Mouse (Mus musculus) intestine, postnatal 0 days (tissue): ENCODE measurements at regions not wholly inside any gene's neighbourhood (a gene's known extent, or its start where the extent isn't known, plus 50 kb on each side); places are given as distances from the start of the nearest gene placed in this dataset.

Experiments used
- ATAC-seq: fragments of 200-750 bp; cut with Nextera tagmentation; 2 replicates; pipeline ENCODE4 v1.8.0; 2017; ENCODE audit warnings: mild to moderate bottlenecking, moderate TSS enrichment, moderate library complexity
- H3K27ac ChIP-seq: fragments of 300-500 bp; sonication (generic); 2 replicates; pipeline ENCODE4 v1.5.1; 2014; ENCODE audit warnings: mild to moderate bottlenecking, low read depth, low read length, moderate library complexity
- H3K27me3 ChIP-seq: fragments of 300-500 bp; sonication (generic); replicated peaks from 2 replicates; pipeline ENCODE4 v1.6.1; 2014; ENCODE audit warnings: low read length, mixed read lengths; ENCODE audit not compliant: control insufficient read depth, insufficient read depth
- H3K36me3 ChIP-seq: fragments of 300-500 bp; sonication (generic); 2 replicates; pipeline ENCODE4 v1.6.1; 2014; ENCODE audit warnings: mild to moderate bottlenecking, moderate library complexity; ENCODE audit not compliant: control insufficient read depth, insufficient read depth
- H3K4me1 ChIP-seq: fragments of 300-500 bp; sonication (generic); replicated peaks from 2 replicates; pipeline ENCODE4 v1.6.1; 2014; ENCODE audit warnings: antibody characterized with exemption, low read length, mixed read lengths; ENCODE audit not compliant: control insufficient read depth, insufficient read depth
- H3K4me2 ChIP-seq: fragments of 300-500 bp; sonication (generic); replicated peaks from 2 replicates; pipeline ENCODE4 v1.6.1; 2014; ENCODE audit warnings: low read depth, mild to moderate bottlenecking, moderate library complexity
- H3K4me3 ChIP-seq: fragments of 300-500 bp; sonication (generic); 2 replicates; pipeline ENCODE4 v1.5.1; 2014; ENCODE audit warnings: low read depth, low read length
- H3K9ac ChIP-seq: fragments of 300-500 bp; sonication (generic); 2 replicates; pipeline ENCODE4 v1.6.1; 2014; ENCODE audit warnings: mild to moderate bottlenecking, low read depth, low read length
- H3K9me3 ChIP-seq: fragments of 300-500 bp; sonication (generic); 2 replicates; pipeline ENCODE4 v1.6.1; 2016; ENCODE audit warnings: mixed run types; ENCODE audit not compliant: control insufficient read depth
- CTCF ChIP-seq: sonication (generic); IDR thresholded peaks from 2 replicates; pipeline ENCODE4 v1.5.1; 2016; ENCODE audit warnings: low read depth, mild to moderate bottlenecking, control low read depth, antibody characterized with exemption, moderate library complexity
- WGBS: fragments of 180-500 bp; shearing (Covaris S2); extraction: QIAGEN DNeasy Blood & Tissue Kit; methylation state at CpG from one replicate; pipeline ENCODE4 v1.1.7; 2014; 5-methylcytosine and 5-hydroxymethylcytosine counted together

DNA sequence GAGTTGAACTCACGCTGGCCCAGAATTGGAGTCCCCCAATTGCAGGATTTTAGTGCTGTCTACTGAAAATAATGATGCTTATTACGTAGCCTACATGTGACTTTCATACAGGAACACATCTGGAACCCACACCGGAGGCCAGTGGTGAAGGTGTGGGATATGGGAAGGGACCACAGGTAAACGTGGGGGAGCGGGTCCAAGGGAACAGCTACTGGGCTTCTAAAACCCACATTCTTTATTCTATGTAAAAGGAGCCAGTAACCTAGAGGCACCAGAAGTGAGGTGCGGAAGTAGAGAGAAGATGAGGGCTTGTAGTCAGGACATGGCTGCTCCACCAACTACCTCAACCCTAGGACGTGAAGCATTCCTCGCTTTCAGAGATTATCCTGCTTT is 76.9 kb upstream of the Map1b start:
- Histone ChIP-seq H3K9me3 (no peaks in the 10 kb centered on the region), H3K9ac (no peak overlapping the region), H3K36me3 (no peaks in the 10 kb centered on the region), H3K4me3 (no peak overlapping the region), H3K27ac (no peak overlapping the region), H3K4me1 (no peaks in the 10 kb centered on the region), H3K27me3 (no peaks in the 10 kb centered on the region), H3K4me2 (no peak overlapping the region)
- WGBS, result 67% methylated on average over 8 of the region's 8 CpGs
- no peak for ATAC-seq
- no peak for TF ChIP-seq CTCF

GRCm38 (mm10) chr13:99592596-99593242 is 76.4 kb upstream of the Map1b start:
- no peak for ATAC-seq
- no peak for TF ChIP-seq CTCF
- Histone ChIP-seq H3K27me3 (no peaks in the 10 kb centered on the region), H3K9ac (no peak overlapping the region), H3K4me3 (no peak overlapping the region), H3K36me3 (no peaks in the 10 kb centered on the region), H3K4me2 (0 out of 2 replicates have a peak overlapping the region, but pooled peaks have one; percentile 6), H3K27ac (no peak overlapping the region), H3K4me1 (no peaks in the 10 kb centered on the region), H3K9me3 (no peaks in the 10 kb centered on the region)
- 12% methylated on average over 15 of the region's 15 CpGs for WGBS

DNA sequence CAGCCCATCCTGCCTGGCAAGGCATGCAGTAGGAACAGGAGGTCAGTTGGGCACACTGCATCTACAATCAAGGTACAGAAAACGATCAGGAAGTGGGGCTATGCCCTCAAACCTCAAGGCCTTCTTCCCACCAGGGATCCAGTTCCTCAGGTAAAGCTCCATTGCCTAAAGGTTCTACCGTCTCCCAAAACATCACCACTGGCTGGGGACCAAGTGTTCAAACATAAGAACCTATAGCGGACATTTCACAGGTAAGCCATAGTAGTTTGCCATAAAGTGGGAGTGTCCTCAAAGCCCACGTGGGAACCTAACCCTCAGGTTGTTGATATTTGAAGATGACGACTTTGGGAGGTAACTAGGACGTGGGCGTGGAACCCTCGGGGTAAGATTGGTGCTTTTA is 72.3 kb upstream of the Map1b start:
- ATAC-seq, result no peak
- no peak overlapping the region for H3K4me3 ChIP-seq
- no peaks in the 10 kb centered on the region for H3K4me1 ChIP-seq
- H3K4me2 ChIP-seq, result no peak overlapping the region
- no peak overlapping the region for H3K27ac ChIP-seq
- no peaks in the 10 kb centered on the region for H3K36me3 ChIP-seq
- TF ChIP-seq CTCF, result no peak
- H3K27me3 ChIP-seq, result no peaks in the 10 kb centered on the region
- H3K9me3 ChIP-seq, result no peaks in the 10 kb centered on the region
- H3K9ac ChIP-seq, result no peak overlapping the region
- WGBS, result 78% methylated on average over 8 of the region's 8 CpGs

- no peak overlapping the region for H3K4me2 ChIP-seq
- no peak for TF ChIP-seq CTCF
- no peak overlapping the region for H3K27ac ChIP-seq
- H3K4me3 ChIP-seq, result no peak overlapping the region
- no peak overlapping the region for H3K9ac ChIP-seq
- WGBS, result 56% methylated on average over 3 of the region's 3 CpGs
- no peaks in the 10 kb centered on the region for H3K4me1 ChIP-seq
- H3K27me3 ChIP-seq, result no peaks in the 10 kb centered on the region
- H3K36me3 ChIP-seq, result no peaks in the 10 kb centered on the region
- no peak for ATAC-seq
- no peaks in the 10 kb centered on the region for H3K9me3 ChIP-seq
Observed at GRCm38 (mm10) chr13:99583841-99584240, 67.5 kb upstream of the Map1b start.

- H3K4me1 ChIP-seq, result no peaks in the 10 kb centered on the region
- no peak overlapping the region for H3K27ac ChIP-seq
- H3K9ac ChIP-seq, result no peak overlapping the region
- no peaks in the 10 kb centered on the region for H3K36me3 ChIP-seq
- H3K4me2 ChIP-seq, result no peak overlapping the region
- no peaks in the 10 kb centered on the region for H3K27me3 ChIP-seq
- WGBS, result 88% methylated on average over 5 of the region's 5 CpGs
- no peak overlapping the region for H3K4me3 ChIP-seq
- TF ChIP-seq CTCF, result no peak
- ATAC-seq, result no peak
- H3K9me3 ChIP-seq, result 0 out of 2 replicates have a peak, but pooled peaks cover 3% of the 10 kb centered on the region
Observed at GRCm38 (mm10) chr13:99580296-99580695, 64.0 kb upstream of the Map1b start.

GRCm38 (mm10) chr13:99579596-99580175 is 63.3 kb upstream of the Map1b start:
- Histone ChIP-seq H3K27ac (no peak overlapping the region), H3K4me3 (no peak overlapping the region), H3K9ac (no peak overlapping the region), H3K36me3 (no peaks in the 10 kb centered on the region), H3K4me1 (no peaks in the 10 kb centered on the region), H3K27me3 (no peaks in the 10 kb centered on the region), H3K4me2 (no peak overlapping the region), H3K9me3 (0 out of 2 replicates have a peak, but pooled peaks cover 3% of the 10 kb centered on the region)
- WGBS, result 67% methylated on average over 8 of the region's 8 CpGs
- TF ChIP-seq CTCF, result no peak
- ATAC-seq, result no peak
